In genomic region chr13:90840530-90841212, GRCm38 (mm10) we compare ENCODE assay signal across 7 mouse cellular contexts.
DNase-seq lines count a peak whose midpoint lies in the region; ATAC-seq lines count a peak whose summit lies in the region.

No protein-coding gene starts in this region.

- H3K4me1 ChIP-seq in embryonic facial prominence, embryonic 13.5 days = peaks cover 10% of the 10 kb centered on the region; the same call in 1 of the 2 replicates
- peaks cover 3% of the 10 kb centered on the region; the same call in 1 of the 2 replicates for H3K4me1 ChIP-seq in hindbrain, embryonic 12.5 days
- peaks cover 27% of the 10 kb centered on the region for H3K4me1 ChIP-seq in liver, embryonic 12.5 days
- no peaks in the 10 kb centered on the region for H3K4me1 ChIP-seq in neural tube, embryonic 14.5 days (ENCODE audit: control insufficient read depth, insufficient read depth, low read length)

- H3K9me3 ChIP-seq in embryonic facial prominence, embryonic 13.5 days = no peaks in the 10 kb centered on the region
- H3K9me3 ChIP-seq in hindbrain, embryonic 12.5 days (replicated peaks) = no peaks in the 10 kb centered on the region
- H3K9me3 ChIP-seq in liver, embryonic 12.5 days (replicated peaks) = no peaks in the 10 kb centered on the region
- H3K9me3 ChIP-seq in neural tube, embryonic 14.5 days (ENCODE audit: control insufficient read depth, low read length) = no peaks in the 10 kb centered on the region

- peak overlapping the region; percentile 38 for H3K4me2 ChIP-seq in embryonic facial prominence, embryonic 13.5 days
- H3K4me2 ChIP-seq in hindbrain, embryonic 12.5 days (replicated peaks) = no peak overlapping the region
- H3K4me2 ChIP-seq in liver, embryonic 12.5 days = no peak overlapping the region
- H3K4me2 ChIP-seq in neural tube, embryonic 14.5 days (ENCODE audit: low read depth, low read length) = no peak overlapping the region

- H3K4me3 ChIP-seq in embryonic facial prominence, embryonic 13.5 days = no peak overlapping the region
- no peak overlapping the region for H3K4me3 ChIP-seq in hindbrain, embryonic 12.5 days
- H3K4me3 ChIP-seq in liver, embryonic 12.5 days = no peak overlapping the region
- no peak overlapping the region for H3K4me3 ChIP-seq in neural tube, embryonic 14.5 days (ENCODE audit: low read depth, low read length)

- no peaks in the 10 kb centered on the region for H3K36me3 ChIP-seq in embryonic facial prominence, embryonic 13.5 days
- no peaks in the 10 kb centered on the region for H3K36me3 ChIP-seq in hindbrain, embryonic 12.5 days
- no peaks in the 10 kb centered on the region for H3K36me3 ChIP-seq in liver, embryonic 12.5 days
- H3K36me3 ChIP-seq in neural tube, embryonic 14.5 days (ENCODE audit: control insufficient read depth, insufficient read depth, low read length) = no peaks in the 10 kb centered on the region

- ATAC-seq in embryonic facial prominence, embryonic 13.5 days (ENCODE audit: insufficient number of reproducible peaks, insufficient read depth, low FRiP score, low TSS enrichment, low read depth) = peak; percentile 32; the same call in 1 of the 2 replicates
- peak; percentile 82 for ATAC-seq in hindbrain, embryonic 12.5 days (ENCODE audit: low FRiP score)
- ATAC-seq in liver, embryonic 12.5 days = peak; percentile 56; the same call in 1 of the 2 replicates
- peak; percentile 90 for ATAC-seq in neural tube, embryonic 14.5 days (ENCODE audit: low read depth)

- peak; percentile 18 for DNase-seq in right cerebral cortex, adult 18-20 months
- no peak for DNase-seq in right cerebral cortex, postnatal 14 days
- DNase-seq in R1 (ENCODE audit: low read depth, low spot score) = peak; percentile 69

- H3K27ac ChIP-seq in embryonic facial prominence, embryonic 13.5 days = peak overlapping the region; percentile 28; the same call in 1 of the 2 replicates
- no peak overlapping the region for H3K27ac ChIP-seq in hindbrain, embryonic 12.5 days
- H3K27ac ChIP-seq in liver, embryonic 12.5 days = no peak overlapping the region
- H3K27ac ChIP-seq in neural tube, embryonic 14.5 days (ENCODE audit: low read depth, low read length) = no peak overlapping the region

- no peak overlapping the region for H3K9ac ChIP-seq in embryonic facial prominence, embryonic 13.5 days
- H3K9ac ChIP-seq in hindbrain, embryonic 12.5 days = no peak overlapping the region
- no peak overlapping the region for H3K9ac ChIP-seq in liver, embryonic 12.5 days
- no peak overlapping the region for H3K9ac ChIP-seq in neural tube, embryonic 14.5 days (replicated peaks; ENCODE audit: low read depth, low read length)

- 41% methylated on average over 15 of the region's 15 CpGs for whole genome bisulfite sequencing in embryonic facial prominence, embryonic 13.5 days
- 45% methylated on average over 15 of the region's 15 CpGs for WGBS in hindbrain, embryonic 12.5 days
- 47% methylated on average over 15 of the region's 15 CpGs for WGBS in liver, embryonic 12.5 days (ENCODE audit: insufficient replicate concordance)
- 55% methylated on average over 15 of the region's 15 CpGs for WGBS in neural tube, embryonic 14.5 days

- H3K27me3 ChIP-seq in embryonic facial prominence, embryonic 13.5 days = no peaks in the 10 kb centered on the region
- no peaks in the 10 kb centered on the region for H3K27me3 ChIP-seq in hindbrain, embryonic 12.5 days
- H3K27me3 ChIP-seq in liver, embryonic 12.5 days (replicated peaks) = no peaks in the 10 kb centered on the region
- H3K27me3 ChIP-seq in neural tube, embryonic 14.5 days (ENCODE audit: control insufficient read depth, insufficient read depth, low read length) = no peaks in the 10 kb centered on the region

Comparison
In these comparisons a context has a peak if more than half of its experiments do, and no peak if none do; other contexts are left out.
1. ATAC-seq: peak in every context shown above with its lines; median percentile 90 in neural tube, embryonic 14.5 days; 82 in hindbrain, embryonic 12.5 days; 56 in liver, embryonic 12.5 days; 32 in embryonic facial prominence, embryonic 13.5 days.